Comparison of ENCODE assay signal across 8 mouse cellular contexts in genomic region chr17:34587423-34587811, GRCm38 (mm10). TPM values are rescaled to one million over a fixed set of nuclear protein-coding genes. Genes with fewer than 3 reads are reported as not detected.
A peak's percentile ranks its signal among the peaks of the same experiment; 100 is the strongest.
DNase-seq lines count a peak whose midpoint lies in the region; ATAC-seq lines count a peak whose summit lies in the region.

No protein-coding gene starts in this region.

- H3K36me3 ChIP-seq in hindbrain, embryonic 15.5 days = no peaks in the 10 kb centered on the region

- DNase-seq in R1 (ENCODE audit: low read depth, low spot score) = peak; percentile 92
- peak; percentile 96 to 99 for DNase-seq in cerebellum, postnatal 36 days
- peak; percentile 97 to 99 for DNase-seq in frontal cortex, postnatal 36 days (ENCODE audit: low spot score in 2 of 2)
- DNase-seq in left cerebral cortex, adult 18-20 months (ENCODE audit: low spot score in 2 of 2) = peak; percentile 95 to 99
- peak; percentile 98 to 99 for DNase-seq in lung, postnatal 4 days
- DNase-seq in retina, postnatal 1 day = peak; percentile 96
- peak; percentile 99 for DNase-seq in thymus, postnatal 4 days

- H3K4me3 ChIP-seq in hindbrain, embryonic 15.5 days = peak overlapping the region; percentile 65

- H3K9me3 ChIP-seq in hindbrain, embryonic 15.5 days = no peaks in the 10 kb centered on the region

- peak overlapping the region; percentile 99 for H3K27ac ChIP-seq in hindbrain, embryonic 15.5 days (replicated peaks)

- H3K9ac ChIP-seq in hindbrain, embryonic 15.5 days = peak overlapping the region; percentile 97

- H3K4me2 ChIP-seq in hindbrain, embryonic 15.5 days = peak overlapping the region; percentile 86

- ATAC-seq in hindbrain, embryonic 15.5 days (ENCODE audit: low FRiP score, low read depth) = peak; percentile 83

- under 1% methylated on average over 48 of the region's 50 CpGs for WGBS in hindbrain, embryonic 15.5 days

- no peaks in the 10 kb centered on the region for H3K27me3 ChIP-seq in hindbrain, embryonic 15.5 days

- H3K4me1 ChIP-seq in hindbrain, embryonic 15.5 days (replicated peaks) = peaks cover 47% of the 10 kb centered on the region

RNA-seq across cellular contexts. Expression of gene Gpsm3, which starts 2.2 kb away (rescaled TPM):
- 4.1 TPM in 2 replicates for polyA plus RNA-seq in hindbrain, embryonic 15.5 days (2015; fragmentation: Nextera tagmentation; extraction: Ambion mirVana)
- 1 to 10 TPM; 2.5 to 3.0 TPM for total RNA-seq in left cerebral cortex, adult 18-20 months (2021)

RNA-seq across cellular contexts. Expression of gene Pbx2, which starts 3.6 kb away (rescaled TPM):
- 8.9 TPM in 2 replicates for polyA plus RNA-seq in hindbrain, embryonic 15.5 days (2015; fragmentation: Nextera tagmentation; extraction: Ambion mirVana)
- 10 to 100 TPM; 58.4 to 64.5 TPM for total RNA-seq in left cerebral cortex, adult 18-20 months (2021)

RNA-seq across cellular contexts. Expression of gene Ager, which starts 10.2 kb away (rescaled TPM):
- 1.8 TPM in 2 replicates for polyA plus RNA-seq in hindbrain, embryonic 15.5 days (2015; fragmentation: Nextera tagmentation; extraction: Ambion mirVana)
- total RNA-seq in left cerebral cortex, adult 18-20 months (2021) = under 1 TPM; 0.45 to 0.58 TPM

RNA-seq across cellular contexts. Expression of gene Rnf5, which starts 16.1 kb away (rescaled TPM):
- polyA plus RNA-seq in hindbrain, embryonic 15.5 days (2015; fragmentation: Nextera tagmentation; extraction: Ambion mirVana) = 270 and 283 TPM in 2 replicates
- 10 to 100 TPM; 74.2 to 75.9 TPM for total RNA-seq in left cerebral cortex, adult 18-20 months (2021)

RNA-seq across cellular contexts. Expression of gene Agpat1, which starts 16.6 kb away (rescaled TPM):
- 123 and 142 TPM in 2 replicates for polyA plus RNA-seq in hindbrain, embryonic 15.5 days (2015; fragmentation: Nextera tagmentation; extraction: Ambion mirVana)
- 100 to 1,000 TPM; 165 to 169 TPM for total RNA-seq in left cerebral cortex, adult 18-20 months (2021)

Comparison
In these comparisons a context has a peak if more than half of its experiments do, and no peak if none do; other contexts are left out.
1. Peak in every context shown above with its lines: DNase-seq, ATAC-seq, H3K4me3 ChIP-seq and H3K27ac ChIP-seq.